Mouse (Mus musculus) left cerebral cortex, adult 9 months (tissue): Measurements from ENCODE around the gene 4930519P11Rik.

Experiments
- DNase-seq, 2 experiments: peaks; one replicate each; pipeline ENCODE4 v3.0.0; 2022; ENCODE audit warnings: low spot score in 2 of 2

The 4930519P11Rik gene

DNA sequence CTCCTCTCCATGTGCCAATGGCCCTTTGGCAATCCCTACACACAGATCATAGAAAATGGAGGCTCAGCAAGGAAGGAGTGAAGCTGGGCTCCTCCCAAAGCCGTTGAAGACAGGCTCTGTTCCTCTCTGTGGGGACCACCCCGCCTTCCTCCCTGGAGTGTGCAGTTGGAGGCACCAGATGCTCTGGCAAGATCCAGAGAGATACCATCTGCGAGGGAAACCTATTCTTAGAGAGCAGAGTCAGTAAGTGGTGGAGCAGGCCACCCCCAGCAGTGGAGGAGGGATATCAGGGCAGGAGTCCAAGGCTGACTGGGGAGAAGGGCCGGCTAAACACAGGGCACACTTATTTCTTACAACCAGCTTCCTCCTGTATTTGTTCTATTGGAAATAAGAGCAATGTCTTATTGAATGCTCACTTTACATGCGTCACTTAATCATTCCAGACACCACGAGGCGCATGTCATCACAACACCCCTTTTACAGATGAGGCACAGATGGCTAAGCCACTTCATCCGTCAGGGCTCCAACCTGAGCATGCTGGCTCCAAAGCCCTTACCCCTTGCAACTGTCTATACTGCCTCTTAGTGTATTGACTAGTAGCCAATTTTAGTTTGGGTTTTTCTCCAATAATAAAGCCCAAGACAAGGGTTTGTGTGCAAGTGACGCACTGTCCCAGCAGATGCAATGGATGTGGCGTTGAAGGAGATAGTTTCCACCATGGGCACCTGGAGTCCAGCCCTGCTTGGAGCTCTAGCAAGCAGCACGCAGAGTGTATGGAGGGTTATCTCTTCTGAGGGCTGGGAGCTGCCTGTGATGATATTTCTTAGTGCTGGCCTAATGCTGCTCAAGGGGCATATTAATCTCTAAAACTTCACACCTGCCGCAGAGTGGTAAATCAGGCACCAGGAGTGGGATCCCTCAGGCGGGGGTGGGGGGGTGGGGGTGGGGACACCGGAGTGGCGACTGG is 29.0 kb downstream of the 4930519P11Rik start:
- peak; percentile 90 to 96 for DNase-seq

DNA sequence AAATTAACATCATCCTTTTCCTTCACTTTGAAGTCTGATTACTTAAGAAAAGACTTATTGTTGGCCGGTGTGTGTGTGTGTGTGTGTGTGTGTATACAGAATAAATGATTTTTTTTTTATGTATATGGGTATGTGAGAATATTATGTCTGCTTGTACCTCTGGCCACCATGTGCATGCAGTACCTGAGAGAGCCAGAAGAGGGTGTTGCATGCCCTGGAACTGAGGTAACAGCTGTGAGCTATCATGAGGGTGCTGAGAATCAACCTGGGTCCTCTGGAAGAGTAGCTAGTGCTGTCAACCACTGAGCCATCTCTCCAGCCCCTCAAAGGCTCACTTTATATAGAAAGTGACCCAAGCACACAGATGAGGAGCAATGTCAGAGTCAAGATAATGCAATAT is 31.8 kb downstream of the 4930519P11Rik start:
- no peak for DNase-seq

- DNase-seq = no peak
Observed at GRCm38 (mm10) chr2:154580586-154580985, 32.7 kb downstream of the 4930519P11Rik start.

DNA sequence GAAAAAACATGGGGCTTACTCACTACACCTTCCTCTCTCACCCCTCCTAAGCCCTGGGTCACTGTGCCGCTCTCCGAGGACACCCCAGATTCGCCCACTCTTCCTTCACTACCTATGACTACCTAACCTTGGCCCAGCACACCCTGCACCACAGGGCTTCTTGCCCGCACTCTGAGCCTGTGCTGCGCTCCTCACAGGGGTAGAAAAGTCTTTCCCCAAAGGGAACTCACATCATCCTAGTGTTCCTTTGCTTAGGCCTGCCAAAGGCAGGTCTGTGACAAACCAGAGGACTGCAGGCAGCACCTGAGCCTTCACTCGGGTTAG is 35.5 kb downstream of the 4930519P11Rik start:
- no peak for DNase-seq

GRCm38 (mm10) chr2:154576876-154577743 is 36.1 kb downstream of the 4930519P11Rik start:
- no peak for DNase-seq

- DNase-seq = no peak
Observed at GRCm38 (mm10) chr2:154574271-154574670, 39.0 kb downstream of the 4930519P11Rik start.

DNA sequence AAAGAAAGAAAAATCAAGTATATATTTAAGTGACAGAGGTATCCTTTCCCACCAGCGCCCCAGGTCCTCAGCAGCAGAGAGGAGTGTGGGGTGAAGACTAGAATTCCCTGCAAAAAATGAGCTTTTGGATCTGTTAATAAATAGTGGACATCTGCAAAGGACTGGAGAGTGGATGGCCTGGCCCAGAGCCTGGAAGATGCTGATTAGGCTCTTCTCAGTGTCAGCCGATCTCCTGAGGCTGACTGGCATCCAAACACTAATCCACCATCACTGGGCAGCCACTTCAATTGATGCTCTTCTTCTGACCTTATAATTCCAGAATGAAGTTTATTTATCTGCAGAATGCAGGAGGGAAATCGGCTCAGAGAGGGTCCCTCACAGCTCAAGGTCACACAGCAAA is 40.2 kb downstream of the 4930519P11Rik start:
- DNase-seq = no peak

DNA sequence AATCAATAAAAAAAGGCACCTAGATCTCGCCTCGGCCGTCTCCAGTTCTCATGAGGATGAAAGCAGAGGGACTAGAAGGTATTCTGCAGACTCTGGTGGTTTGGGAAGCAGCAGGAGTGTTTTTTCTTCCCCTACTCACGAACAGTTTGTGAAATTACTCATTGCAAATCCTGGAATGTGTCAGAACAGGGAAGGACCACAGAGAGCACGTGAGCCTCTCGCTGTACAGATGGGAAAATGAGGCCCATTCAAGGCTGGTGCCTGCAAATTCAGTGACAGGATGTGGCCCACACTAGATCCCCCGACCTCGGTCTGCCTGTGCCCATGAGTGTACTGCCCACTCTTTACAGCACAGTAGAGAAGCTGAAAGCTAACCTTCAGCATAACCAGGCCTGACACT is 41.3 kb downstream of the 4930519P11Rik start:
- peak in 1 of 2 experiments; percentile 31 for DNase-seq

DNA sequence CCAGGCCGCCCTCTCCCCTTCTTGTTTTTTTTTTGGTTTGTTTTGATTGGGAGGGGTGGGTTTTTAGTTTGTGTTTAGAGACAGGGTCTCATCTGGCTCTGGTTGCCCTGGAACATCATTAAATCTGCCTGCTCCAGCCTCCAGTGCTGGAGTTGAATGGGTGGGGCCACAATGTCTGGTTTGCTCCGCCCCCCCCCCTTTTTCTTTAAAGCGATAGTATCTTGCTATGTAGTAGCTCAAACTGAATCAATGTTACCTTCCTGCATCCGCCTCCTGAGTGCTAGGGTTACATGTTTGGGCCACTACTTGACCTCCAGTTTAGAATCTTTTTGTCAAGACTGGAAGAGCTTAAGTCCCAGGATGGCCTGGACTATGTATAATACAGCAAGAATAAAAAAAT is 42.0 kb downstream of the 4930519P11Rik start:
- no peak for DNase-seq

DNA sequence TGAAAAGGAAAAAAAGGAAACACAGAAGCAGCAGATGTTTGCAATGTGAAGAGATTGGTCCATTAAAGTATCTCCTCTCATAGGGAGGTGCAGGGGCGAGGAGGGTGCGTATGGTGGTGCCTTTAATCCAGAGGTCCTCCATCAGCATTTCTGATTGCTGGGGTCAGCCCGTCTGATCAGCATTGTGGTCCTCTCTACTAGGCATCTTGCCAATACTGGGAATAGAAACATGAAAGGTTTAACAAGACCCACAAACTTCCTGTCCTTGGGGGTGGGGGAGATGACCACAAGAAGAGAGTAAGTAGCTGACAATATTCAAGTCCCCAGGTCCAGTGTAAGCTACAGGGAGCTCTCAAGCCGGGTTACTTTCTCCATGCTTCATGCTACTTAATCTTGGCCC is 42.6 kb downstream of the 4930519P11Rik start:
- no peak for DNase-seq

- DNase-seq = peak; percentile 62 to 90
Observed at GRCm38 (mm10) chr2:154569836-154570286, 43.4 kb downstream of the 4930519P11Rik start, which contains the start of gene E2f1. Gene E2f1 (minus strand): TSS chr2:154569892.

DNA sequence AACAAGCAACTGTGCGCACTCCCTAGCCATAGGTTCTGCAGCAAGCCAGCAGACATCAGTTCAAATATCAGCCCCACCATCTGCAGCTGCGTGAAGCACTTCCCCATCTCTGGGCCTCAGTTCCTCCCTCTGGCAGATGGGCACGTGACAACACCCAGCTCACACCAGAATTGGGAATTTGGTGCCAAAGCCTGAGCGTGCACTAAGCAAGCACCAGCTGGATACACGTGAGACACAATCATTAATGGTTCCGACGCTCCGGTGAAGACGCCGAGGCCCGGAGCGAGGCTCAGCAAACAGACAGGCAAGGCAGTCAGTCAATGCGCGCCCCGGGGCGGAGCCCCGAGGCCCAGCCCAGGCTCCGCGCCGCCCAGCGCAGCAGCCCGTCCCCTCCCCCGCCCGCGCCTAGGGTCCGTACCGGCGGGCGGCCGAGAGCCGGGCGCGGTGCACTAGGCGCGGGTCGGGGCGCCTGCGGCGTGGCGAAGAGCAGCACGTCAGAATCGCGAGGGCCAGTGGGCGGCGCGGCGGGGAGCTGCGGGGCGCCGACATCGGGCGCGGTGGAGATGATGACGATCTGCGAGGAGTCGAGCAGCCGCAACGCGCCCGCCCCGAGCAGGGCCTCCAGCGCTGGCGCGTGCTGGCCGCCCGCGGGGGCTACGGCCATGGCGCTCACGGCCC is 44.0 kb downstream of the 4930519P11Rik start:
- peak in 1 of 2 experiments; percentile 58 for DNase-seq

DNA sequence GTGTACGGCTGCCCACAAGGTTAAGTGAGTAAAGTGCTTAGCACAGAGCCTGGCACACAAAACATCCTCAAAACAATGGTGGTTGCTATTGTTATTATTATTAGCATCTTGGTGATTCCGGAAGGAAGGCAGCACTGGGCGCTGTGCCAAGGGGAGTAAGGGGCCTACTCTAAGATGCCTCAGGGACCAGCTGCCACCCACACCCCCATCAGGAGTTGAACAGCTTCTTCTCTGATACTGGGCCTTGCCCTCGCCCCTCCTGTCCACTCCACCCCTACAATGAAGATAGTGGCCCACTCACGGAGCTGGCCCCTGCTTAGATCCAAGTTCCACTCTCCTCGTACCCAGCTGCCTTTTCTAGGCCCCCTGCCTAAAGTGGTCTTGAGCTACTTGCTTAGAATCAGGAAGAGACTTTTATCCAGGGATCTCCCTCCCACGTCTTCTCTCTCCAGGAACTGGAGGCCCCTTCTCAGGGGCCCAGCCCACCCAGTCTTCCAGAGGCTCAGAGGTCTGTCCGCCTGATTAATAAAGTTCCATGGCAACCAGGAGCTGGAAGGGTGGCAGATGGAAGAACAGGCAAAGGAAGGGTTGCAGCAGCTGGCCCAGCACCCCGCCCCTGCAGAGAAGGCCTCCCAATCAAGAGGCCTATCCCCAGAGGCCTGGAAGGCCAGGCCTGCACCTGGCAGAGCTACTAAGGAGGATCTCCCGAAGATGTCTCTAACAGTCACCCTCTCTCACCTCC is 44.7 kb downstream of the 4930519P11Rik start:
- no peak for DNase-seq

DNA sequence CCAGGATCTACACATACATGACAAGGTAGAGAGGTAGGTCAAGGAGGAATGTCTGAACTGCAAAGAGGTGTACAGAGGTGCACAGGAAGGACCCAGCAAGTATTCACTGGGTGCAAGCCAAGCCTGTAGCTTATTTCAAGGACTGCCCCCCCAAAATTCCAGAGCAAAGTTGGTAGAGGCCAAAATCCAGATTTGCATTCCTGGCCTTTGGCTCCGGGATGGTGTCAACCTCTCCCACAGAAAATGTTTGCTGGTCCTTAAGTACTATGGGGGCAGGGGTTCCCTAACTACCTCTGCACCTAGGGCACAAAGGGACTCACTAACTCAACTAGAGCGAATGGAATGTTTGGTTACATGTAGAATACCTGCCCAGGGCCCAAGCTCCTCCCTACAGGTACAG is 45.5 kb downstream of the 4930519P11Rik start:
- no peak for DNase-seq

- no peak for DNase-seq
Observed at GRCm38 (mm10) chr2:154566641-154567040, 46.6 kb downstream of the 4930519P11Rik start.

GRCm38 (mm10) chr2:154565562-154565961 is 47.7 kb downstream of the 4930519P11Rik start:
- peak in 1 of 2 experiments; percentile 48 for DNase-seq

- DNase-seq = no peak
Observed at GRCm38 (mm10) chr2:154563612-154564170, 49.5 kb downstream of the 4930519P11Rik start.
